Mouse (Mus musculus) urinary bladder, postnatal 36 days (tissue): ENCODE results near the gene Ahcyl1.
"Not testable (repeated sequence)": the region's sequence is repeated elsewhere in the genome, so short reads cannot be mapped to it uniquely, and the experiment has no call there.

Experiments
- DNase-seq, 2 experiments: peaks; one replicate each; pipeline ENCODE4 v3.0.0; 2022; ENCODE audit warnings: low spot score in 2 of 2, mixed read lengths in 1 of 2

Gene Ahcyl1

GRCm38 (mm10) chr3:107695948-107696881 lies at the start of gene Ahcyl1:
Gene Ahcyl1 (minus strand): TSS chr3:107696560.
- peak; percentile 99 for DNase-seq

GRCm38 (mm10) chr3:107746026-107746425 lies 49.7 kb upstream of the Ahcyl1 start:
- no peak for DNase-seq

- DNase-seq = no peak
Measured at GRCm38 (mm10) chr3:107743650-107744049, 47.3 kb upstream of the Ahcyl1 start.

GRCm38 (mm10) chr3:107743107-107743506 lies 46.7 kb upstream of the Ahcyl1 start:
- no peak for DNase-seq

- DNase-seq = no peak
Measured at GRCm38 (mm10) chr3:107742071-107742710, 45.8 kb upstream of the Ahcyl1 start.

GRCm38 (mm10) chr3:107741387-107741786 lies 45.0 kb upstream of the Ahcyl1 start:
- no peak for DNase-seq

GRCm38 (mm10) chr3:107740578-107741207 lies 44.3 kb upstream of the Ahcyl1 start:
- no peak for DNase-seq

GRCm38 (mm10) chr3:107739966-107740365 lies 43.6 kb upstream of the Ahcyl1 start:
- no peak for DNase-seq

GRCm38 (mm10) chr3:107739456-107739855 lies 43.1 kb upstream of the Ahcyl1 start:
- DNase-seq = no peak

- DNase-seq = no peak
Measured at GRCm38 (mm10) chr3:107738620-107739019, 42.3 kb upstream of the Ahcyl1 start.

- DNase-seq = no peak
Measured at GRCm38 (mm10) chr3:107737609-107738190, 41.3 kb upstream of the Ahcyl1 start.

GRCm38 (mm10) chr3:107735620-107736019 lies 39.3 kb upstream of the Ahcyl1 start:
- DNase-seq = not testable (repeated sequence)

GRCm38 (mm10) chr3:107733329-107733728 lies 37.0 kb upstream of the Ahcyl1 start:
- no peak for DNase-seq

- DNase-seq = no peak
Measured at GRCm38 (mm10) chr3:107730236-107730635, 33.9 kb upstream of the Ahcyl1 start.

- DNase-seq = no peak
Measured at GRCm38 (mm10) chr3:107728509-107728908, 32.1 kb upstream of the Ahcyl1 start.

GRCm38 (mm10) chr3:107715971-107716370 lies 19.6 kb upstream of the Ahcyl1 start:
- no peak for DNase-seq

- no peak for DNase-seq
Measured at GRCm38 (mm10) chr3:107714276-107714933, 18.0 kb upstream of the Ahcyl1 start.

GRCm38 (mm10) chr3:107712081-107712480 lies 15.7 kb upstream of the Ahcyl1 start:
- no peak for DNase-seq

GRCm38 (mm10) chr3:107709156-107709555 lies 12.8 kb upstream of the Ahcyl1 start:
- no peak for DNase-seq

- no peak for DNase-seq
Measured at GRCm38 (mm10) chr3:107707239-107707638, 10.9 kb upstream of the Ahcyl1 start.

- no peak for DNase-seq
Measured at GRCm38 (mm10) chr3:107706164-107706563, 9.8 kb upstream of the Ahcyl1 start.

GRCm38 (mm10) chr3:107704371-107704705 lies 8.0 kb upstream of the Ahcyl1 start:
- no peak for DNase-seq
